Mouse (Mus musculus) T-helper 17 cell (primary cell): ENCODE results near the gene Cux2.

ENCODE experiments used
- in situ Hi-C, 2 experiments: fragments of 300-600 bp; cut with MboI, MseI; formaldehyde crosslinking; loops; 1 replicate in 1 of 2; 2 replicates in 1 of 2; pipeline ENCODE4 v1.15.1; 2025; ENCODE audit warnings: high pct_unique_total_duplicates in 2 of 2

Gene Cux2

DNA sequence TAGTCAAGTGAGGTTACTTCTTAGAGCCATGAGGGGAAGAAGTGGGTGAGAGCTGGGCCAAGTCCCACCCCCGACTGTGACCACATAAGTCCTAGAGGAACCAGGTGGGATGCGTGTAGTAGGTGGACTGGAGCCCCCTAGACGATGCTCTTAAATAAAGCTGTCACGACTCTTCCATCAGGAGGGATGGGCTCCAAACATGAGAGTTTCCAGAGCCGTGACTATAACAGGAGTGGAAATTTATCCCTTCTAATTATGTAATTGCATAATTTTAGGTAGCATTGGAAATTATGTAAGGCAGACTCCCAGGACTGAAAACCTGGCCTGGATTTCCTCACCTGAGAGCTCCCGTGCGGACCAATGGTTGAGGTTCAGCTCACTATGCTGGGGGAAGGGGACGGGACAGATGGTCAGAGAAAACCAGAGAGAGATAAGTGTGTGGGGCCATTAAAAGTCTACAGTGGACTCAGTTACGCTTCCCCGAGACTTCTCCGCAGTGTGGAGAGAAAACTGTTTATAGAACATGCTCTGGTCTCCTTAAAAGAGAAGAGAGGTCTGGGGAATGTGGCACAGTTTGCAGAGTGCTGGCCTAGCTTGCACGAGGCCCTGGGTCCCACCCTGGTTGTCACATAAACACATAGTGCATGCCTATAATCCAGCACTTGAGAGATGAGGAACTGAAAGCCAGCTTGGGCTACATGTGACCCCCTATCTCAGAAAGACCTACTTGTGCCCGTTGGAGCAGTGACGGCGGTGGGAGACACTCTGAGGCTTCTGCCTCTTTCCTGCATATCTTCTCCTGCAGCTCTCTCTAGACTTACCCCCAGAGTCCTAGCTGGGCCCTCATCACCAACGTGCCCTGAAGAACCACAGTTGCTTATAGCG is 126.7 kb downstream of the Cux2 start:
- in situ Hi-C loops: no loop called here

DNA sequence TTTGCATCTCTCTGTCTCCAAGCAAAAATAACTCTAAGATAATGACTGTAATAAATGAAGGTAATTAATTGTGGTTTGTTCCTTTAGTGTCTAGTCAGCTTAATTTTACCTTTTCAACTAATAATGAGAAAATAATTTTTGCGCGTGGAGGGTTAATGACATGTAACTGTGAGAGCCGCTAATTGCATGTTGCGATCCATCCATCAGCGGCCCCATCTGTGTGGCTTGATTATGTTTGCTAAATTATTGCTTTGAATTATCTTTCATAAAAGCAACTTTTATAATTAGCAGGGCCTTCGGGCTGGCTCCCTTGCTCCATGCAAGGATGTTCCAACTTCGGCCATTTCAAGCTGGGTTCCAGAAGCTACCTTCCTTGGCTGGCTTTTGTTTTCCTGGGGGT is 130.7 kb downstream of the Cux2 start:
- in situ Hi-C loops: no loop called here

DNA sequence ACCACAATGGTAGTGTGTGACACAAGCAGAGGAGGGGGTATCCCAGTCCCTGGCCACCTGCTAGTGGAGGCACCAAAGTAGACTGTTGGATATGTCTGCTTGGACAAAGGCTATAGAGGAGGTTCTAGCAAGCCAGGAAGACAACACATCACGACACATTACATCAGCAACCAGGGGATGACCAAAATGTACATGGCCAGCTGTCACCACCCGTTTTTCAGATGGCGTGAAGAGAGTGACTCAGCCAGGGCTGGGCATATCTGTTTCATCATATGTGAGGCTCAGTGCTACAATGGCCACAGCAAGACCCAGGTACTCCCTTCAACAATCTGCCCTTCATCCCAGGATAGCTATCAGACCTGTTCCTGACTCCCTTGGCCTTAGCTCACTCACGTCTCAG is 133.1 kb downstream of the Cux2 start:
- in situ Hi-C loops: no loop called here

GRCm38 (mm10) chr5:121913999-121914398 is 135.9 kb downstream of the Cux2 start:
- in situ Hi-C loops: no loop called here

GRCm38 (mm10) chr5:121909226-121909985 is 140.5 kb downstream of the Cux2 start:
- in situ Hi-C loops: no loop called here

DNA sequence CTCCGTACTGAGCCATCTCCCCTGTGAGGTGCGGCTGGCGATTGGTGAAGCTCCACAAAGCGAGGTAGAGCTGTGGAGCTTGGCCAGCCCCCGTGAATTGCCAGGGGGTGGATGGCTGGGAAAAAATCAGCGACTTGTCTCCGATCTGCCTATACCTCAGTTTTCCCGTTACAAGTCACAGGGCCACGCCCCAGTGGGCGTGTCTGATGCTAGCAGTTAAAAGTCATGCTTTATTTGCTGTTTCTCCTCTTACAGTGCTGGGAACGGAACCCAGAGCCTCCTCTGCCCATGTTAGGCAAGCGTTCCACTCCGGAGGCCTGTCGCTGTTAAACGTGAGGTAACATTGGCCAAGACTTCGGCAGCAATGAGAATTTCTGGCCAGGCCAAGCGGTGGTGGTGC is 144.2 kb downstream of the Cux2 start:
- in situ Hi-C loops: no loop called here

GRCm38 (mm10) chr5:121904799-121905198 is 145.1 kb downstream of the Cux2 start:
- in situ Hi-C loops: no loop called here

- in situ Hi-C loops: no loop called here
Measured at GRCm38 (mm10) chr5:121902809-121903745, 146.8 kb downstream of the Cux2 start.

DNA sequence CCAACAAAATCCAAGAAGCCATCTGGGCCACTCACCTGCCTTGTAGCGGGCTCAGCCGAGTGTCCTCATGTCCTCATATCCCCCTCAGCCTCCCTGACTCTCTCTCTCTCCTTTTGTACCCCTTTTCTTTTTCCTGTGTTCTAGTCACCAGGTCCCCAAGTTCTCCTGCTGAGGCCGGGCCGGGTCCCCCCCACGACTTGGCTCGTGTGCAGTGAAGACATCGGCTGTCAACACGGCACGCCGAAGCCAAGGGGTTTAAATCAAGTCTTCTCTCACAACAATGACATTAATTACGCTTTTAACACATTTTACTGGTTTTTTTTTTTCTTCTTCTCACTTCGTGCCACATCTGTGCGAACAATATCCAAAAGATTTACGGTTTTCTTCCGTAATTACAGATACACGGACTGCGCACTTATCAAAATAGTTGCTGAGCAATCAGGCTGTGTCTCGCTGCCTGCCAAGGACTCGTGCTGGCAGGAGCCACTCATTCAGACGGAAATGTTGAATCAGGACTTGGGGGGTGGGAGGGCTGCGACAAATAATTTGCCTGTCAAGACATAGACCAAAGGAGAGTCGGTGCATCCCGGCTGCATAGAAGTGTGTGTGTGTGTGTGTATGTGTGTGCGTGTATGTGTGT is 154.7 kb downstream of the Cux2 start:
- in situ Hi-C loops: no loop called here

- in situ Hi-C loops: no loop called here
Measured at GRCm38 (mm10) chr5:121894647-121895046, 155.3 kb downstream of the Cux2 start.

GRCm38 (mm10) chr5:121893581-121893980 is 156.3 kb downstream of the Cux2 start:
- in situ Hi-C loops: no loop called here

- in situ Hi-C loops: no loop called here
Measured at GRCm38 (mm10) chr5:121892281-121892680, 157.6 kb downstream of the Cux2 start.

GRCm38 (mm10) chr5:121890925-121891324 is 159.0 kb downstream of the Cux2 start:
- in situ Hi-C loops: no loop called here

DNA sequence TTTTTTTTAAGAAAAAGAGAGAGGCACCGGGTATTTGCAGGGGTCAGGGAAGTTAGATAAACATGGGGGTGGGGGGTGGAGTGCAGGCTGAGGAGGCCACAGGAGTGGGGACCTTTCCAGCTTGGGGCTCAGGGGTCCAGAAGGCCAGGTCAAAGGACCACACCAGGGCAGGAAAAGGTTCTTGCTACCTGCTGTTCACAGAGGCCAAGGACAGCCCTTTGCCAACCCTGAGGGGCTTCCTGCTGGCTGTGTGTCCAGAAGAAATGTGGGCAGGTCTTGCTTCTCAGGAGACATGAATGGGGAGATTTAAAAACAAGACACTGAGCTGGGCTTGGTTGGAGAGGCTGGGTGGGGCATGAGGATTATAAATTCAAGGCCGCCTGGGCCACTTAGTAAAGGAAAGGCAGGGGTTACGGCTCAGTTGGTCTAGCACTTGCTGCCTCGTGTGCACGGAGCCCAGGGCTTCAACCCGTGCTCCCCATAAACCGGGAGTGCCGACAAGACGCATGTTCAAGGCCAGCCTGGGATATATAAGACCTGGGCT is 160.0 kb downstream of the Cux2 start:
- in situ Hi-C loops: loop anchor here in 1 of 2 experiments (10.0 kb wide), 1 partner anchor 295 kb away; no protein-coding TSS in a partner anchor

DNA sequence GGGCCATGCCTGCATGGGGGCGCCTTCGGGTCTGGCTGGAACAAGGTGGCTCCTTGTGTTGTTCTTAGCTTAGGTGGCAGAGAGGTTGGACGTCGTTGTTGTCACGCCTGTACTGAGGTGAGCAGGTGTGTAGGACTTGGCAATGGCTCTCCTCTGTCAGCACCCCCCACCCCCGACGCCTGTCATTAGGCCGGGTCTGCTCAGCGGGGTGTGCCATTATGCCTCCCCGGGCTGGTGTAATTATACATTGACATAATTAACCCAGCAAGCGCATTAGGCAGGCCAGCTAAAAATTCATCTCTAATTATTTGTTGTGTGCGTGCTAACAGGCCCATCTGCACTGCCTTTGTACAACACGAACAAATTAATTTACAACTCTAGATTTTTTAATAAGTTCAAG is 160.5 kb downstream of the Cux2 start:
- in situ Hi-C loops: loop anchor here in 1 of 2 experiments (10.0 kb wide), 1 partner anchor 295 kb away; no protein-coding TSS in a partner anchor

GRCm38 (mm10) chr5:121883356-121883755 is 166.5 kb downstream of the Cux2 start:
- in situ Hi-C loops: loop anchor here in 1 of 2 experiments (10.0 kb wide), 1 partner anchor 301 kb away; no protein-coding TSS in a partner anchor

GRCm38 (mm10) chr5:121879211-121879610 is 170.7 kb downstream of the Cux2 start:
- in situ Hi-C loops: no loop called here

DNA sequence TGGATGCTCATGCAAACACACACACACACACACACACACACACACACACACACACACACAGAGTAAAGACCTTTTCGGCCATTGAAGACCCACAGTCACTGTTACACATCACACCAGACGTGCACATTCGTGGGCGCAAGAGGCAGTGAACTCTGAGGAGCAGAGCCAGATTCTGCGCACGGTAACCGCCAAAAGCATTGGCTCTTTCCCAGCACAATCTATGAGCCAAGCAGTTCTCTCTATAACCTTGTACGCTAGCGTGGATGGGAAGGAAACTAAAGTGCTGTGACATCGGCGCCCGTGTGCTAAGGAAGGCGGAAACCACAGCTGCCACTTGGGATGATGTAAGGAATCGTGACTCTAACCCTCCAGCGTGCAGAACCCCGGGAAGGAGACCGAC is 171.2 kb downstream of the Cux2 start:
- in situ Hi-C loops: no loop called here

GRCm38 (mm10) chr5:121876901-121877300 is 173.0 kb downstream of the Cux2 start:
- in situ Hi-C loops: no loop called here

GRCm38 (mm10) chr5:121875041-121875440 is 174.9 kb downstream of the Cux2 start:
- in situ Hi-C loops: no loop called here

DNA sequence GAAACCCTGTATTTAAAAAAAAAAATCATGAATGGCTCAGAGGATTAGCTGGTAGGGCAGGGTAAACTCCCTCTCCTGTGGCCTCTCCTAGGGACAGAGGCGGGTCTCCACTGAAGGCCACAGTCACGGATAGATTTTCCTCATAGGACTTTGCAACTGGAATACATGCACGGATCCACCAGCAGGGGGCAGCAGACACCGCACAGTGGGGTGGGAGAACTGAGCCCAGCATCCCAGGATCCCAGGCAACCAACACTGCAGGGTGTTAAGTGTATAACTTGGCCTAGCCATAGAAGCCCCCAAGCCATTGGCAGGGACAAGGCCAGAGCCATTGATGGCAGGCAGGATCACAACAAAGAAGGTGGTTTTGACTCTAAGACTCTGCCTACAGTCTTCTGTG is 177.7 kb downstream of the Cux2 start:
- in situ Hi-C loops: no loop called here
